ENCODE assay signal across 10 mouse cellular contexts in genomic region chr5:43923933-43924332, GRCm38 (mm10). TPM values are rescaled to one million over a fixed set of nuclear protein-coding genes. Genes with fewer than 3 reads are reported as not detected.
A peak's percentile ranks its signal among the peaks of the same experiment; 100 is the strongest.
DNase-seq lines count a peak whose midpoint lies in the region; ATAC-seq and TF ChIP-seq lines count a peak whose summit lies in the region.
"Had no signal": no experiment of that assay in that cellular context is flagged by ENCODE, and none has a peak within 500 bp of the region (broad histone marks: within the 10 kb centered on the region; RNA-seq: fewer than 3 reads in every experiment).

No protein-coding gene starts in this region.

- peak; percentile 86 for DNase-seq in 3T3-L1 (ENCODE audit: low read depth, low spot score)
- DNase-seq in CD4-positive, CD25-positive, alpha-beta regulatory T cell, adult 2 months (ENCODE audit: low read depth, low spot score): peak; percentile 79
- DNase-seq in brain, embryonic 14.5 days (ENCODE audit: low read depth): peak; percentile 45
- peak; percentile 31 to 33 for DNase-seq in gastrocnemius, postnatal 36 days
- peak; percentile 72 for DNase-seq in layer of hippocampus, adult 11-12 months (ENCODE audit: low spot score)

- H3K9me3 ChIP-seq in lung, embryonic 16.5 days (ENCODE audit: control insufficient read depth, low read length): no peaks in the 10 kb centered on the region
- H3K9me3 ChIP-seq: heart, embryonic 13.5 days; stomach, embryonic 15.5 days had no signal

- H3K4me1 ChIP-seq in lung, embryonic 16.5 days (replicated peaks; ENCODE audit: control insufficient read depth, insufficient read depth, low read length): no peaks in the 10 kb centered on the region
- no peaks in the 10 kb centered on the region for H3K4me1 ChIP-seq in small intestine, adult 2 months (ENCODE audit: control insufficient read depth, insufficient read depth, insufficient read length, low read length)
- H3K4me1 ChIP-seq: heart, embryonic 13.5 days; stomach, embryonic 15.5 days had no signal

- no peak overlapping the region for H3K27ac ChIP-seq in lung, embryonic 16.5 days (ENCODE audit: low read length)
- no peak overlapping the region for H3K27ac ChIP-seq in small intestine, adult 2 months (ENCODE audit: insufficient read depth, low read depth, low read length)
- H3K27ac ChIP-seq: heart, embryonic 13.5 days; stomach, embryonic 15.5 days had no signal

- H3K4me2 ChIP-seq in lung, embryonic 16.5 days (ENCODE audit: low read depth, low read length): no peak overlapping the region
- H3K4me2 ChIP-seq: heart, embryonic 13.5 days; stomach, embryonic 15.5 days had no signal

- intact Hi-C loops in gastrocnemius, postnatal 36 days (cut with DNase I): no loop called here

- no peak overlapping the region for H3K9ac ChIP-seq in lung, embryonic 16.5 days (ENCODE audit: low read length)
- H3K9ac ChIP-seq: heart, embryonic 13.5 days; stomach, embryonic 15.5 days had no signal

- H3K27me3 ChIP-seq in lung, embryonic 16.5 days (ENCODE audit: control insufficient read depth, insufficient read depth, low read depth, low read length): no peaks in the 10 kb centered on the region
- no peaks in the 10 kb centered on the region for H3K27me3 ChIP-seq in small intestine, adult 2 months (ENCODE audit: control insufficient read depth, insufficient read depth, low read length)
- H3K27me3 ChIP-seq: heart, embryonic 13.5 days; stomach, embryonic 15.5 days had no signal

- H3K4me3 ChIP-seq in lung, embryonic 16.5 days (ENCODE audit: low read length): no peak overlapping the region
- H3K4me3 ChIP-seq in small intestine, adult 2 months (ENCODE audit: low read depth, low read length): no peak overlapping the region
- H3K4me3 ChIP-seq: heart, embryonic 13.5 days; stomach, embryonic 15.5 days had no signal

- no peak for TF ChIP-seq POLR2A in brain, embryonic 14.5 days (IDR thresholded peaks at IDR 0.05; ENCODE audit: borderline replicate concordance, extremely low read depth, insufficient read depth, insufficient read length, poor library complexity, severe bottlenecking)
- no peak for TF ChIP-seq POLR2A in small intestine, adult 2 months (IDR thresholded peaks at IDR 0.05; ENCODE audit: low read depth, low read length)

- peak; percentile 31; the same call in 1 of the 2 replicates for ATAC-seq in lung, embryonic 16.5 days (ENCODE audit: low read depth)
- no peak for ATAC-seq in erythroid progenitor cell, adult 5-6 weeks (replicated peaks; ENCODE audit: low FRiP score, poor library complexity, severe bottlenecking)

- WGBS in lung, embryonic 16.5 days: 24% methylated on average over 4 of the region's 4 CpGs
- WGBS in small intestine, adult 2 months: 28% methylated on average over 4 of the region's 4 CpGs

- H3K36me3 ChIP-seq in lung, embryonic 16.5 days (ENCODE audit: control insufficient read depth, insufficient read depth, low read length): no peaks in the 10 kb centered on the region
- no peaks in the 10 kb centered on the region for H3K36me3 ChIP-seq in small intestine, adult 2 months (ENCODE audit: control insufficient read depth, insufficient read depth, low read length)
- H3K36me3 ChIP-seq: heart, embryonic 13.5 days; stomach, embryonic 15.5 days had no signal

- peak; percentile 64; the same call in 1 of the 2 replicates for TF ChIP-seq CTCF in brain, embryonic 14.5 days (IDR thresholded peaks at IDR 0.05; ENCODE audit: borderline replicate concordance, extremely low read depth, insufficient read depth, insufficient read length)
- TF ChIP-seq CTCF in small intestine, adult 2 months (IDR thresholded peaks at IDR 0.05; ENCODE audit: extremely low read depth, insufficient read length, insufficient replicate concordance, low read depth, low read length): peak; percentile 82; the same call in 1 of the 2 replicates

RNA-seq across cellular contexts. Expression of gene Gm7879, which starts 11.0 kb away (rescaled TPM):
- 0.30 and 0.49 TPM in 2 replicates for polyA plus RNA-seq in brain, embryonic 14.5 days (2012; rRNA removed)
- 1 to 10 TPM; 3.5 TPM for total RNA-seq in gastrocnemius, postnatal 36 days (2021)
- 0.68 and 1.2 TPM in 2 replicates for polyA plus RNA-seq in lung, embryonic 16.5 days (2015; fragmentation: Nextera tagmentation; extraction: Ambion mirVana)
- polyA plus RNA-seq in small intestine, adult 2 months (2012; rRNA removed): not detected in 2 replicates
- 2.2 TPM in 1 of 2 replicates, not detected in the other for total RNA-seq in erythroid progenitor cell, adult 5-6 weeks (2015; ENCODE audit: low replicate concordance)
- 0.53 TPM in 1 of 2 replicates, not detected in the other for total RNA-seq in erythroid progenitor cell, adult 5-6 weeks (2017; ENCODE audit: low replicate concordance)

RNA-seq across cellular contexts. Expression of gene Cd38, which starts 55.6 kb away (rescaled TPM):
- 2.0 and 2.7 TPM in 2 replicates for polyA plus RNA-seq in brain, embryonic 14.5 days (2012; rRNA removed)
- 1 to 10 TPM; 2.8 to 3.1 TPM for total RNA-seq in gastrocnemius, postnatal 36 days (2021)
- polyA plus RNA-seq in lung, embryonic 16.5 days (2015; fragmentation: Nextera tagmentation; extraction: Ambion mirVana): 30.2 and 31.6 TPM in 2 replicates
- 12.4 and 17.6 TPM in 2 replicates for polyA plus RNA-seq in small intestine, adult 2 months (2012; rRNA removed)
- 14.4 and 18.0 TPM in 2 replicates for total RNA-seq in erythroid progenitor cell, adult 5-6 weeks (2015; ENCODE audit: low replicate concordance)
- 5.8 and 7.6 TPM in 2 replicates for total RNA-seq in erythroid progenitor cell, adult 5-6 weeks (2017; ENCODE audit: low replicate concordance)

RNA-seq across cellular contexts. Expression of gene Fgfbp1, which starts 57.6 kb away (rescaled TPM):
- polyA plus RNA-seq in brain, embryonic 14.5 days (2012; rRNA removed): 4.7 and 4.9 TPM in 2 replicates
- 1 to 10 TPM; 3.7 to 6.3 TPM for total RNA-seq in gastrocnemius, postnatal 36 days (2021)
- 27.6 and 36.1 TPM in 2 replicates for polyA plus RNA-seq in lung, embryonic 16.5 days (2015; fragmentation: Nextera tagmentation; extraction: Ambion mirVana)
- polyA plus RNA-seq in small intestine, adult 2 months (2012; rRNA removed): 3.1 and 8.9 TPM in 2 replicates
- total RNA-seq in erythroid progenitor cell, adult 5-6 weeks (2015; ENCODE audit: low replicate concordance): not detected in 2 replicates
- not detected in 2 replicates for total RNA-seq in erythroid progenitor cell, adult 5-6 weeks (2017; ENCODE audit: low replicate concordance)

Comparison
In these comparisons a context has a peak if more than half of its experiments do, and no peak if none do; other contexts are left out.
1. DNase-seq: peak in every context shown above with its lines; median percentile 86 in 3T3-L1; 79 in CD4-positive, CD25-positive, alpha-beta regulatory T cell, adult 2 months; 72 in layer of hippocampus, adult 11-12 months; 45 in brain, embryonic 14.5 days; 32 in gastrocnemius, postnatal 36 days.